Mouse (Mus musculus): Measurements from ENCODE around the gene Slc44a3.

GRCm38 (mm10) chr3:121561803-121562202 is 29.6 kb upstream of the Slc44a3 start:
- TF ChIP-seq POLR2A (IDR thresholded peaks at IDR 0.05; ENCODE audit: insufficient read length, low read depth) (no peak), POLR2AphosphoS2 (IDR thresholded peaks at IDR 0.05; ENCODE audit: insufficient read length, low read depth) (no peak), CEBPB (IDR thresholded peaks at IDR 0.05; ENCODE audit: insufficient read depth, poor library complexity, severe bottlenecking) (no peak), MYOG (IDR thresholded peaks at IDR 0.05; ENCODE audit: control insufficient read depth in 1 of 3, insufficient read depth in 1 of 3, insufficient read length in 2 of 3, low read depth in 2 of 3) (no peak), MYOD1 (IDR thresholded peaks at IDR 0.05; ENCODE audit: control insufficient read depth in 1 of 3, insufficient read length in 2 of 3, low read depth in 2 of 3) (no peak), USF1 (IDR thresholded peaks at IDR 0.05; ENCODE audit: low read depth) (no peak), TCF3 (IDR thresholded peaks at IDR 0.05; ENCODE audit: insufficient read length, low read depth) (no peak), TCF12 (IDR thresholded peaks at IDR 0.05; ENCODE audit: insufficient read depth, poor library complexity, severe bottlenecking) (no peak), REST (IDR thresholded peaks at IDR 0.05; ENCODE audit: insufficient read depth, insufficient read length) (no peak)

Measured in myocyte (in vitro differentiated cells).